Mouse (Mus musculus) c-Kit-positive CD71-negative TER-119-negative erythroid progenitor cells, embryonic 14.5 days (primary cell): ENCODE data around the gene Clca3a2.
"Not testable (repeated sequence)": the region's sequence is repeated elsewhere in the genome, so short reads cannot be mapped to it uniquely, and the experiment has no call there.

Experiments
- DNase-seq: peaks from one replicate; pipeline ENCODE4 v3.0.0-alpha.2; 2013; ENCODE audit warnings: low read depth

The Clca3a2 gene

GRCm38 (mm10) chr3:144819219-144819618 is at the start of gene Clca3a2:
Gene Clca3a2 (minus strand): TSS chr3:144819494.
- DNase-seq, result not testable (repeated sequence)

- no peak for DNase-seq
Observed at GRCm38 (mm10) chr3:144849584-144849983, 30.3 kb upstream of the Clca3a2 start.

GRCm38 (mm10) chr3:144849014-144849556 is 29.8 kb upstream of the Clca3a2 start, which contains the start of gene Clca3b:
Gene Clca3b (minus strand): TSS chr3:144849357.
- not testable (repeated sequence) for DNase-seq

DNA sequence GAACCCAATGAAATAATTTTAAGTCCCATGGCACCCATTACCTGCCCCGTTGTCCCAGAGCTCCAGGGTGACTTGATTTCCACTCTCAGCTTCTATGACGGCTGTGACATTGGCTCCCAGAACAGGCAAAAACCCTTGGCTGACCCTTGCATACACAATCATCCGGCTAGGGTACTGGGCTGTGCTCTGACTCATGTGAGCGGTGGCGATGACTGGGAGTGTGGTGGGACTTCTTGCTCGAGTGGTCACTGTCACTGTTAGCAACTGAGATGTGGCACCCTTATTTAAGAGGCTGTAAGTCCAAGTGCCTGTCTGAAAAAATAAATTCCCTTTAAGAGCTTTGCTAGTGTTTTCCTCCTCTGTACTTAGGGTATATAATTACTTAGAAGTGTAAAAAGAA is 8.0 kb upstream of the Clca3a2 start:
- no peak for DNase-seq

DNA sequence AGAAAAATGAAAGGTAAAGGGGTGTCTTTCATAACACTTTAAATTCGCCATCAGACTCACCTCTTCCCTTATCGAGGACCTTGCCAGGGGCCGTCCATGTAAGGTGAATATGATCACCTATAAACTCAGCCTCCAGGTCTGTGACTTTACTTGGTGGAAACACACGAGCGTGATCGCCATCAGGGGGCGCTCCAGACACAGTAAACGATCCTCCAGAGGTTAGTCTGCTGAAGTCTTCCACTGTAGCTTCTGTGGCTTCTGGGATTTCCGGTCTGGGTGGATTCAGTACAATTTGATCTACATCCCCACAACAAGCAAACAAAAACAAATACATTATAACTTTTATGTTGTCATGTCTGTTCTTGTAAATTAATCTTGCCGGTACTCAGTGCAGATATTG is 5.9 kb upstream of the Clca3a2 start:
- peak; percentile 50 for DNase-seq

- DNase-seq, result no peak
Observed at GRCm38 (mm10) chr3:144823331-144823730, 4.0 kb upstream of the Clca3a2 start.

GRCm38 (mm10) chr3:144820632-144821031 is 1.3 kb upstream of the Clca3a2 start:
- no peak for DNase-seq

- not testable (repeated sequence) for DNase-seq
Observed at GRCm38 (mm10) chr3:144813336-144813735, 6.0 kb downstream of the Clca3a2 start.

- DNase-seq, result no peak
Observed at GRCm38 (mm10) chr3:144811821-144812220, 7.5 kb downstream of the Clca3a2 start.

- DNase-seq, result not testable (repeated sequence)
Observed at GRCm38 (mm10) chr3:144808153-144808925, 11.0 kb downstream of the Clca3a2 start.

GRCm38 (mm10) chr3:144806626-144807025 is 12.7 kb downstream of the Clca3a2 start:
- DNase-seq, result not testable (repeated sequence)

- DNase-seq, result peak; percentile 4
Observed at GRCm38 (mm10) chr3:144801861-144802260, 17.4 kb downstream of the Clca3a2 start.

GRCm38 (mm10) chr3:144785181-144786148 is 33.8 kb downstream of the Clca3a2 start:
- DNase-seq, result no peak

DNA sequence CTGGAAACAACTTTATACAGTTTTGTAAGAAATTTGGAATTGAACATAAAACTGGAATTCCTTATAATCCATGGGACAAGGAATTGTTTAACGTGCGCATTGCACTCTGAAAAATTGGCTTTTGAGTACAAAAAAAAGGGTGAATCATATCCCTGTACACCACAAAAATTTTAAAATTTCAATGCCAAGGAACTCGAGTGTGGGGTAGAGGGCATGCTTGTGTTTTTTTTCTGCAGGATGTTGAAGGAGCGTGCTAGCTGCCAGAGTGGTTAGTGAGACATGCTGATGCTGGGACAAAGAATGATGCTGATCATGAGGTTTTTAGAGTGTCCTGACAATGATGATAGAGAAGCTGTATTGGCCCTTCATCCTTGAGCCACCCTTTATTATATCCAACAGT is 54.1 kb downstream of the Clca3a2 start:
- no peak for DNase-seq

- DNase-seq, result no peak
Observed at GRCm38 (mm10) chr3:144761454-144761853, 57.8 kb downstream of the Clca3a2 start.

- peak; percentile 14 for DNase-seq
Observed at GRCm38 (mm10) chr3:144760592-144761309, 58.5 kb downstream of the Clca3a2 start, which contains the start of gene Clca3a1. Gene Clca3a1 (minus strand): TSS chr3:144760977.

GRCm38 (mm10) chr3:144759719-144760118 is 59.6 kb downstream of the Clca3a2 start:
- DNase-seq, result no peak

DNA sequence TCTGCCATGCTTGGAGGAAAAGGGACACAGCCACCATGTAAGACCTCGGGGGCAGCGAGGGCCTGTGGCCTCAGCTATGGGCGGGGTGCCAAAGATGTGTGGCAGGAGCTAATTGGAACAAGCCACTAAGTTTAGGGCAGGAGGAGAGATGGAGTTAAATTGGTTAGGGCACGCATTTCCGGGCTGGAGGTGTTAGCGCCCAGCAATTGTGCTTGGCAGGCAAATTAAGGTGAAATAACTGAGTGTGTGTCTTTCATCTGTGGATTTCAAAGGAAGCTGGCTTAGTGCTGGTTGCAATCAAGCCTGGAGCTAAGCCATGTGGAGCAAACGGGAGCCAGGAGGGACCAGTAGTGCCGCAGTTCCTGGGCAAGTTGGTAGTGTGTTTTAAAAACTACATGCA is 63.2 kb downstream of the Clca3a2 start:
- DNase-seq, result not testable (repeated sequence)

GRCm38 (mm10) chr3:144753120-144753519 is 66.2 kb downstream of the Clca3a2 start:
- DNase-seq, result peak; percentile 7

DNA sequence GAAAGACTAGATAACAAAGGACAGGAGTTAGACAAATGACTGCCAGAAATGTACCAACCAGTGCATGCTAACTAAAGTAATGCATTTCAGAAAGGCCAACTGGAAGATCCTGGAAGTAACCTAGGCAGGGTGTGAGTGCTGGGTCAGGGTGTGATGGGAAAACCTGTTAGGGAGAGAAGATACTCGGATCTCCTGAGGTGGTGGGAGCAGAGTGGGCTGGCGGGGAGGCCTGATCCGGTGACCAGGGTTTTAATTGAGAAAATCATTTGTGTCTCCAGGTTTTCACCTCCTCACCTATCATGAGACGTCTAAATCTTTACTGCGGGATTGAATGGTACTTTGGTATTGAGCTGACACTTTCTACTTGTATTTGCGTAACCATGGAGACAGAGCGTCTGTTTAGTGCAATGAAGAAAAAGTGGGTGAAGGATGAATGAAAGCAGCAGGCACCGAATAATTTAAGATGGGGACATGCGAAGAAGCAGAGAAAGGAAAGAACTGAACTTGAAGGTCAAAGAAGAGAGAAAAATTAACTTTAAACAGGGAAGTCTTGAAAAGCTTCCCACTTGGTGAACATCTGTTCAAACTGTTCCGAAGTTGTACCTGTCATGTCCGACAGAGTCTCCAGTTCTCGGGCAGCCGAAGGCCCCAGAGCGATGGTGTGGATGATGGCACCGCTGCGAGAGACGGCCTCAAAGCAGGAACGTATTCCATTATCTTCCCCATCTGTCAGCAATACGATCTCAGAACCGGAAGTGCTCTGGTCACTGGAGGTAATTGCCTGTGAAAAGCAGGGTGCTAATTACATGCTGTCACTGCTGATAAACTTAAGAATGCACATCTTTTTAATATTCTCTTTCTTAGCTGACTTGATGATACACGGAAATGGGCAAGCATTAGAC is 70.0 kb downstream of the Clca3a2 start:
- not testable (repeated sequence) for DNase-seq
